Mouse (Mus musculus): Measurements from ENCODE around the gene Kazn. TPM values are rescaled to one million over a fixed set of nuclear protein-coding genes. Genes with fewer than 3 reads are reported as not detected.

Gene Kazn
- polyA plus RNA-seq, 1 experiment from 2014 or later, result 11.9 TPM

GRCm38 (mm10) chr4:142118522-142118921, 120.7 kb downstream of the Kazn start:
- WGBS, result 14% methylated on average over 7 of the region's 7 CpGs
- Histone ChIP-seq H3K27me3 (replicated peaks; ENCODE audit: control insufficient read depth, insufficient read depth, low read length) (no peaks in the 10 kb centered on the region), H3K27ac (replicated peaks; ENCODE audit: low read depth, low read length) (0 out of 2 replicates have a peak overlapping the region, but pooled peaks have one; percentile 13), H3K9ac (ENCODE audit: low read depth, low read length) (no peak overlapping the region), H3K36me3 (ENCODE audit: control insufficient read depth, insufficient read depth, low read length) (no peaks in the 10 kb centered on the region), H3K4me2 (ENCODE audit: low read depth, low read length) (no peak overlapping the region), H3K9me3 (ENCODE audit: control insufficient read depth, low read length) (no peaks in the 10 kb centered on the region), H3K4me3 (ENCODE audit: low read depth, low read length) (no peak overlapping the region), H3K4me1 (ENCODE audit: control insufficient read depth, insufficient read depth, low read length) (peaks cover 13% of the 10 kb centered on the region)
- DNase-seq (ENCODE audit: low spot score), result peak; percentile 88
- ATAC-seq (ENCODE audit: low read depth), result peak; percentile 91

GRCm38 (mm10) chr4:142117993-142118392, 121.2 kb downstream of the Kazn start:
- H3K9ac ChIP-seq (ENCODE audit: low read depth, low read length), result no peak overlapping the region; the same call in 1 of the 2 replicates
- no peaks in the 10 kb centered on the region for H3K27me3 ChIP-seq (replicated peaks; ENCODE audit: control insufficient read depth, insufficient read depth, low read length)
- H3K27ac ChIP-seq (replicated peaks; ENCODE audit: low read depth, low read length), result no peak overlapping the region
- ATAC-seq (ENCODE audit: low read depth) (0 out of 2 replicates have a peak, but pooled peaks have one; percentile 34), DNase-seq (ENCODE audit: low spot score) (no peak)
- WGBS, result 65% methylated on average over 12 of the region's 12 CpGs
- H3K4me1 ChIP-seq (ENCODE audit: control insufficient read depth, insufficient read depth, low read length), result peaks cover 13% of the 10 kb centered on the region
- H3K36me3 ChIP-seq (ENCODE audit: control insufficient read depth, insufficient read depth, low read length), result no peaks in the 10 kb centered on the region
- no peak overlapping the region for H3K4me3 ChIP-seq (ENCODE audit: low read depth, low read length)
- no peak overlapping the region for H3K4me2 ChIP-seq (ENCODE audit: low read depth, low read length)
- H3K9me3 ChIP-seq (ENCODE audit: control insufficient read depth, low read length), result no peaks in the 10 kb centered on the region

- H3K4me1 ChIP-seq (ENCODE audit: control insufficient read depth, insufficient read depth, low read length), result peaks cover 5% of the 10 kb centered on the region; the same call in 1 of the 2 replicates
- H3K36me3 ChIP-seq (ENCODE audit: control insufficient read depth, insufficient read depth, low read length), result no peaks in the 10 kb centered on the region
- no peak overlapping the region for H3K4me2 ChIP-seq (ENCODE audit: low read depth, low read length)
- peak; percentile 70 for ATAC-seq (ENCODE audit: low read depth)
- H3K27ac ChIP-seq (replicated peaks; ENCODE audit: low read depth, low read length), result no peak overlapping the region
- H3K9me3 ChIP-seq (ENCODE audit: control insufficient read depth, low read length), result no peaks in the 10 kb centered on the region
- DNase-seq (ENCODE audit: low spot score), result no peak
- 30% methylated on average over 8 of the region's 8 CpGs for WGBS
- H3K4me3 ChIP-seq (ENCODE audit: low read depth, low read length), result no peak overlapping the region
- H3K9ac ChIP-seq (ENCODE audit: low read depth, low read length), result no peak overlapping the region
- H3K27me3 ChIP-seq (replicated peaks; ENCODE audit: control insufficient read depth, insufficient read depth, low read length), result no peaks in the 10 kb centered on the region
Measured at GRCm38 (mm10) chr4:142113306-142113705, 125.9 kb downstream of the Kazn start.

GRCm38 (mm10) chr4:142103081-142103671, 136.0 kb downstream of the Kazn start:
- DNase-seq (ENCODE audit: low spot score) (no peak), ATAC-seq (ENCODE audit: low read depth) (no peak)
- H3K9me3 ChIP-seq (ENCODE audit: control insufficient read depth, low read length), result no peaks in the 10 kb centered on the region
- no peak overlapping the region for H3K27ac ChIP-seq (replicated peaks; ENCODE audit: low read depth, low read length)
- 44% methylated on average over 12 of the region's 12 CpGs for WGBS
- H3K4me2 ChIP-seq (ENCODE audit: low read depth, low read length), result no peak overlapping the region
- no peak overlapping the region for H3K4me3 ChIP-seq (ENCODE audit: low read depth, low read length)
- no peaks in the 10 kb centered on the region for H3K27me3 ChIP-seq (replicated peaks; ENCODE audit: control insufficient read depth, insufficient read depth, low read length)
- no peaks in the 10 kb centered on the region for H3K36me3 ChIP-seq (ENCODE audit: control insufficient read depth, insufficient read depth, low read length)
- peaks cover 2% of the 10 kb centered on the region for H3K4me1 ChIP-seq (ENCODE audit: control insufficient read depth, insufficient read depth, low read length)
- H3K9ac ChIP-seq (ENCODE audit: low read depth, low read length), result no peak overlapping the region

- Histone ChIP-seq H3K4me3 (ENCODE audit: low read depth, low read length) (no peak overlapping the region), H3K4me2 (ENCODE audit: low read depth, low read length) (peak overlapping the region; percentile 30; the same call in 1 of the 2 replicates), H3K27ac (replicated peaks; ENCODE audit: low read depth, low read length) (peak overlapping the region; percentile 42), H3K9ac (ENCODE audit: low read depth, low read length) (no peak overlapping the region), H3K9me3 (ENCODE audit: control insufficient read depth, low read length) (no peaks in the 10 kb centered on the region), H3K4me1 (ENCODE audit: control insufficient read depth, insufficient read depth, low read length) (peaks cover 12% of the 10 kb centered on the region), H3K27me3 (replicated peaks; ENCODE audit: control insufficient read depth, insufficient read depth, low read length) (no peaks in the 10 kb centered on the region), H3K36me3 (ENCODE audit: control insufficient read depth, insufficient read depth, low read length) (no peaks in the 10 kb centered on the region)
- ATAC-seq (ENCODE audit: low read depth), result peak; percentile 50
- WGBS, result 18% methylated on average over 8 of the region's 8 CpGs
- DNase-seq (ENCODE audit: low spot score), result peak; percentile 86
Measured at GRCm38 (mm10) chr4:142098303-142098702, 140.9 kb downstream of the Kazn start.

- peak; percentile 37; the same call in 1 of the 2 replicates for ATAC-seq (ENCODE audit: low read depth)
- WGBS, result 18% methylated on average over 5 of the region's 5 CpGs
- peak overlapping the region; percentile 42 for H3K27ac ChIP-seq (replicated peaks; ENCODE audit: low read depth, low read length)
Measured at GRCm38 (mm10) chr4:142097871-142098270, 141.3 kb downstream of the Kazn start.

GRCm38 (mm10) chr4:142095513-142096241, 143.5 kb downstream of the Kazn start:
- Histone ChIP-seq H3K27me3 (replicated peaks; ENCODE audit: control insufficient read depth, insufficient read depth, low read length) (no peaks in the 10 kb centered on the region), H3K4me1 (ENCODE audit: control insufficient read depth, insufficient read depth, low read length) (peaks cover 12% of the 10 kb centered on the region), H3K4me3 (ENCODE audit: low read depth, low read length) (no peak overlapping the region), H3K4me2 (ENCODE audit: low read depth, low read length) (peak overlapping the region; percentile 7; the same call in 1 of the 2 replicates), H3K36me3 (ENCODE audit: control insufficient read depth, insufficient read depth, low read length) (no peaks in the 10 kb centered on the region), H3K9me3 (ENCODE audit: control insufficient read depth, low read length) (no peaks in the 10 kb centered on the region), H3K9ac (ENCODE audit: low read depth, low read length) (no peak overlapping the region), H3K27ac (replicated peaks; ENCODE audit: low read depth, low read length) (peak overlapping the region; percentile 28)
- DNase-seq (ENCODE audit: low spot score), result peak; percentile 91
- ATAC-seq (ENCODE audit: low read depth), result peak; percentile 71
- 18% methylated on average over 13 of the region's 15 CpGs for WGBS

More at GRCm38 (mm10) chr4:142097871-142098270, 141.3 kb downstream of the Kazn start:
- Histone ChIP-seq H3K27me3 (replicated peaks; ENCODE audit: control insufficient read depth, insufficient read depth, low read length) (no peaks in the 10 kb centered on the region), H3K36me3 (ENCODE audit: control insufficient read depth, insufficient read depth, low read length) (no peaks in the 10 kb centered on the region), H3K4me3 (ENCODE audit: low read depth, low read length) (no peak overlapping the region), H3K4me2 (ENCODE audit: low read depth, low read length) (peak overlapping the region; percentile 30; the same call in 1 of the 2 replicates), H3K9me3 (ENCODE audit: control insufficient read depth, low read length) (no peaks in the 10 kb centered on the region), H3K4me1 (ENCODE audit: control insufficient read depth, insufficient read depth, low read length) (peaks cover 12% of the 10 kb centered on the region), H3K9ac (ENCODE audit: low read depth, low read length) (no peak overlapping the region)
- DNase-seq (ENCODE audit: low spot score), result peak; percentile 83

GRCm38 (mm10) chr4:142094386-142094785, 144.8 kb downstream of the Kazn start:
- no peak overlapping the region for H3K9ac ChIP-seq (ENCODE audit: low read depth, low read length)
- no peaks in the 10 kb centered on the region for H3K9me3 ChIP-seq (ENCODE audit: control insufficient read depth, low read length)
- 78% methylated on average over 11 of the region's 11 CpGs for WGBS
- no peak for DNase-seq (ENCODE audit: low spot score)
- ATAC-seq (ENCODE audit: low read depth), result no peak
- no peak overlapping the region for H3K4me2 ChIP-seq (ENCODE audit: low read depth, low read length)
- H3K4me1 ChIP-seq (ENCODE audit: control insufficient read depth, insufficient read depth, low read length), result peaks cover 12% of the 10 kb centered on the region
- H3K27me3 ChIP-seq (replicated peaks; ENCODE audit: control insufficient read depth, insufficient read depth, low read length), result no peaks in the 10 kb centered on the region
- H3K27ac ChIP-seq (replicated peaks; ENCODE audit: low read depth, low read length), result no peak overlapping the region
- H3K4me3 ChIP-seq (ENCODE audit: low read depth, low read length), result no peak overlapping the region
- no peaks in the 10 kb centered on the region for H3K36me3 ChIP-seq (ENCODE audit: control insufficient read depth, insufficient read depth, low read length)

All from embryonic facial prominence, embryonic 14.5 days (tissue).